Mouse (Mus musculus): Measurements from ENCODE around the gene Slc2a9.

- TF ChIP-seq CTCF (IDR thresholded peaks at IDR 0.05; ENCODE audit: low read depth, low read length) (no peak), POLR2AphosphoS5 (IDR thresholded peaks at IDR 0.05; ENCODE audit: insufficient replicate concordance, low read depth, low read length) (no peak), GATA2 (IDR thresholded peaks at IDR 0.05; ENCODE audit: borderline replicate concordance, low read depth, low read length) (no peak), GATA1 (IDR thresholded peaks at IDR 0.05; ENCODE audit: borderline replicate concordance, low read length) (no peak)
These were observed 29.1 kb upstream of the Slc2a9 start for GRCm38 (mm10) chr5:38532084-38532483.
